Mouse (Mus musculus) stomach, embryonic 16.5 days (tissue): ENCODE measurements around the gene Stard9. TPM values are rescaled to one million over a fixed set of nuclear protein-coding genes. Genes with fewer than 3 reads are reported as not detected.

ENCODE experiments used
- polyA plus RNA-seq: library from polyadenylated mRNA; unstranded; fragments of >200 nt; fragmentation: Nextera tagmentation; extraction: Ambion mirVana; gene quantifications from 2 replicates; pipeline ENCODE4 v1.2.1, GENCODE M21; 2015

The Stard9 gene
- polyA plus RNA-seq, 1 experiment from 2014 or later: 5.7 TPM

Other genes with a start within 250 kb of the Stard9 start
- gene Ganc, start 225.2 kb upstream of the Stard9 start, polyA plus RNA-seq: 9.0 and 10.3 TPM in 2 replicates
- gene Tmem87a, start 225.0 kb upstream of the Stard9 start, polyA plus RNA-seq: 12.3 and 14.8 TPM in 2 replicates
- gene Capn3, start 173.1 kb upstream of the Stard9 start, polyA plus RNA-seq: 0.92 and 1.3 TPM in 2 replicates
- gene Zfp106, start 65.3 kb upstream of the Stard9 start, polyA plus RNA-seq: 38.7 and 41.0 TPM in 2 replicates
- 52.2 and 56.4 TPM in 2 replicates for gene Snap23, start 61.5 kb upstream of the Stard9 start, polyA plus RNA-seq
- 17.6 and 20.5 TPM in 2 replicates for gene Haus2, start 19.7 kb upstream of the Stard9 start, polyA plus RNA-seq
- 18.4 and 20.9 TPM in 2 replicates for gene Lrrc57, start 19.6 kb upstream of the Stard9 start, polyA plus RNA-seq
- 5.2 and 5.3 TPM in 2 replicates for gene Cdan1, start 221.0 kb downstream of the Stard9 start, polyA plus RNA-seq
- gene Ttbk2, start 221.5 kb downstream of the Stard9 start, polyA plus RNA-seq: 2.0 and 2.4 TPM in 2 replicates